Mouse (Mus musculus) erythroid progenitor cell, adult 5-6 weeks (primary cell): Measurements from ENCODE around the gene Shh. TPM values are rescaled to one million over a fixed set of nuclear protein-coding genes. Genes with fewer than 3 reads are reported as not detected.

Experiments used
- ATAC-seq: replicated peaks from 2 replicates; pipeline ENCODE4 v1.8.0; 2016; ENCODE audit warnings: moderate number of reproducible peaks, mild to moderate bottlenecking, moderate TSS enrichment, inconsistent platforms; ENCODE audit not compliant: poor library complexity, low FRiP score, severe bottlenecking
- total RNA-seq, 2 experiments: library from RNA; stranded (forward) in 1 of 2; stranded (reverse) in 1 of 2; fragments of 150-400 nt in 1 of 2; fragments of 186-747, 209-891 nt in 1 of 2; gene quantifications; 2 replicates each; pipeline versions ENCODE4 v1.2.3 to v1.2.4; 2015 to 2017; ENCODE audit warnings: low replicate concordance in 2 of 2

Gene Shh
- total RNA-seq (2015; ENCODE audit: low replicate concordance), result not detected in 2 replicates
- not detected in 2 replicates for total RNA-seq (2017; ENCODE audit: low replicate concordance)

DNA sequence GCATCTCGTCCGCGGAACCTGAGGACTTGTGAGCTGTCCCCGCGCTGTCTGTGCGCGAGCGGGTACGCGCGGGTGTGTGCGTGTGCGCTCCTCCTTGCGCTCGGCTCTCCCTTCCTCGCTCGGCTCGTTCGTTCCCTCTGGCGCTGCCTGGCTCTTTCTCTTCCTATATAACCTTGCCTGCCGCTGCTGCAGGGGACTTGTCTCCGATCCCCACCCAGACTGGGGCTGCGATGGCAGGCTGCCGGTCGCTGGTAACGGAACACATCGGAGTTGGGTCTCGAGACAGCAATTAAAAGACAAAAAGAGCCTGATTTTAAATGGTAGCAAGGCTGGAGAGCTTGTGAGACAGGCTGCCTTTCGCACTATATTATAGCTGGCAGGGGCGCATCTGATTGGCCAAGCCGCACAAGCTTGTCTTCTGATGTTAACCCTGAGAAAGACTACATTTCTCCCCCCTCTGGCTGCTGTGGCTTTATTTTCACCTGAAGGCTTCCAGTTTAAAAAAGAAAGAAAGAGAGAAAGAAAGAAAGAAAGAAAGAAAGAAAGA lies at the start of gene Shh:
Gene Shh, minus strand, starts transcription at position 497 of the 547 bp plus-strand sequence.
- no peak for ATAC-seq

- no peak for ATAC-seq
Measured at GRCm38 (mm10) chr5:28500792-28501439, 33.9 kb upstream of the Shh start.

- ATAC-seq, result no peak
Measured at GRCm38 (mm10) chr5:28498846-28499245, 31.8 kb upstream of the Shh start.

DNA sequence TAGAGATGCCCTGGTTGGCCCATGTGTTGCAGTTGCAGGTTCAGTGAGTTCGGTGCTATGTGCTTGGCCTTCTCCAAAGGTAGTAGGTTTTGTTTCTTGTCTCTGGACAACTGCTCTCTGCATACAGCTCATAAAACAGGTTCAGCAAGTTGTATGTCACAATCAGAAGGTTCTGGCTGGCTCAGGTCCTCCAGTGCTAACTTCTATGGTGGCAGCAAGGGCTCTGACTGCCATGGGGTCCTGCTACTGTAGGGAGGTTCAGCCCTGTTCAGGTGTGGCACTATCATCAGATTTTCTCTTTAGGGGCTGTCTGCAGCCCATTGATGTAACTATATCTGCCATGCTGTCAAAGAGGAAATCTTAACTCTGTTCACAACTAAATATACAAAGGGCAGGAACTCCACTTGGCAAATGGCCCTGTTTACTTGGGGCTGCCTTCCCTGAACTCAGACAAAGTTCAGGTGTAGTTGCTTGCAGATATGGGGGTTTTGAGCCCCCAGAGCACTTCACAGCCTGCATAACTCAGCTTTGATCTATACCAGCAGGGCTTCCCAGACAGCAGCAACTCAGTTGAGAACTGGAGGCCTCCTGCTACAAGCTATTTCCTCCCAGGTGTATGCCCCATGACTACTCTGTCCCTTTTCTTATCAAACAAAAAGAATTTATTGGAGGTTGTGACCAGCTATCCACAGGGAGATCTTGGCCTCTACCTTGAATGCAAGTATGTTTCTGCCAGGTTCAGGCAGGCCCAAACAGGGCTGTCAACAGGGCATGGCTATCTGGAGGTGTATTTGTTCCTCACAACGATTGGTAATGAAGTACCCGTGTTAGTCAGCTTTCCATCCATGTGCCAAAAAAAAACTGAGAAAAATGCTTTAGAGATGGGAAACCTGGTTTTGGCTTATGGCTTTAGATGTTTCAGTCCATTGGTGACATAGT lies 28.9 kb upstream of the Shh start:
- ATAC-seq, result no peak

- ATAC-seq, result no peak
Measured at GRCm38 (mm10) chr5:28493550-28493949, 26.5 kb upstream of the Shh start.

DNA sequence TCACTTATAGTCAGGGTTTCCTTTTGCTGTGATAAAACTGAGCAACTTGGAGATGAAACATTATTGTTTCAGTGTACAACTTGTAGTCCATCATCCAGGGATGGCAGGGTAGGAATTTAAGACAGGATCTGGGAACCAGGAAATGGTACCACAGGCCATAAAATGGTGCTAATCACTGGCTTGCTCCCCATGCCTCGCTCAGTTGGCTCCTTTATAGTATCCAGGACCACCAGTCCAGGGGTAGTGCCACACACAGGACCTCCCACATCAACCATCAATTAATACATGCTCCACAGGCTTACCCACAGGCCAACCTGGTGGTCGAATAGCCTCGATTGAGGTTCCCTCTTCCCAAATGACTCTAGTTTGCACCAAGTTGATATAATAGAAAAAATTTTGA lies 15.9 kb upstream of the Shh start:
- ATAC-seq, result no peak

GRCm38 (mm10) chr5:28481730-28482129 lies 14.7 kb upstream of the Shh start:
- no peak for ATAC-seq

GRCm38 (mm10) chr5:28476389-28477379 lies 9.6 kb upstream of the Shh start:
- ATAC-seq, result no peak

DNA sequence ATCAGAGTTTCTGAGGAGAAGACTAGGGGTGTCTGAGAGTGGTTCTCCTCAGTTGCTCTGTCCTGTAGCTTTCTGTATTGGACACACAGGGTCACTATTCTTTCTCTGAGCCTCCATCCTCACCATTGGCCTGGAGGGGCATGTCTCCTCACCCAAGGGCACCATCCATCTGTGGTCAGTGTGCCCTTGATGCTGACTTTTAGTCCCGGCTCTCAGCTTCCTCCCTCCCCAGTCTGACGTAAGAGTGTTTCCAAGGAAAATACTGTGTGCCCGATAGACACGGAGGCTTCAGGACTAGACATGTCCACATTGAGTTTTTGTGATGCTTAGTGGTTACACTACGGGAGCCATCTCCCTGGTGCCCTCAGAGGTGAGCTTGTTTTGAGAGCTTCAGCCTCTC lies 6.5 kb upstream of the Shh start:
- no peak for ATAC-seq

DNA sequence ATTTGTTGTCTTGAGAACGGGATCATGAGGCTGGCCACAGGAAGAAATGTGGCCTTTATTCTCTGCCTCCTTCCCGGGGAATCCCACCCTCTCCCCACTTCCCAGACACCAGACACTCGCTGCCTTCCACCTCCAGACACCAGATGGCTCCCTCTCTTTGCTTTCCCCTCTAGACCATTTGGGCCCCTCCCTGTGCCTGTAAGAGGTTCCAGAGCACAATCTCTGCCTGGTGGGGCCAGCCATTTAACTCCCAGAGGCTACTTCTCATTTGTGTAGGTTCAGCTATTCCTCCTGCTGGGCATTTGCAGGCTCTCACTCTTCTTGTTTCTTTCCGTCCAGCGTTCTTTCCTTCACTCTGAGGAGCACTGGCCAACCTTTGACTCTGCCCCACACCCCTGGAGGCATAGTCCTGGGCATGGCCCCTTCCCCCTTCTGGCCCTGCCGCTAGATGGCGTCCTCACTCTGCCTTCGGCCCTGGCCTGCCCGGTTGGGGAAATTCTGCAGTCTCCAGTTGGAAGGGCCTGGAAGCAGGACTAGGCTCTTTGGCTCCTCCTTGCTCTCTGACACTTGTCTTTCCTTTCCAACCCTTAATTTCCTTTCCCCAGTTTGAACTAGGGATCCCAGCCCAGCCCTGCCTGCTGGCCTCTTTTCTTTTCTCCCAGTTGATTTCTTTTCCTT lies 2.6 kb upstream of the Shh start:
- no peak for ATAC-seq

- ATAC-seq, result no peak
Measured at GRCm38 (mm10) chr5:28466351-28466750, 705 bp downstream of the Shh start.

DNA sequence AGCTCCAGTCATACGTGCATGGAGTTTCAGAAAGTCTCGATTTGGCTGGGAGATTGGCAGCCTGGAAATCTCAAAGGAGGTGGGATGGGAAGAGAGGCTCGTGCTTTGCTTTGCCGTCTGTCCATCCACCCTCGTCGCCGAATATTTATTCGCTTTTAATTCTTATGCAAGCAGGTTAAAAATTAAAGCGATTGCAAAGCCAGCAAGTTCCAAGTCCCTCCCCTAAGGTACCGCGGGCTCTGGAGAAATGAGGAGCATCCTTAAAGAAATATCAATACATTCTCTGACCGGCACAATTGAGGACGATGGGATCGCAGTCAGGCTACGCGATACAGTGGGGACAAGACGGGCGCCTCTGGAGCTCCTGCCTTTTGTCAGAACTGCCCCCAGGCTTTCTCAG lies 1.5 kb downstream of the Shh start:
- no peak for ATAC-seq

DNA sequence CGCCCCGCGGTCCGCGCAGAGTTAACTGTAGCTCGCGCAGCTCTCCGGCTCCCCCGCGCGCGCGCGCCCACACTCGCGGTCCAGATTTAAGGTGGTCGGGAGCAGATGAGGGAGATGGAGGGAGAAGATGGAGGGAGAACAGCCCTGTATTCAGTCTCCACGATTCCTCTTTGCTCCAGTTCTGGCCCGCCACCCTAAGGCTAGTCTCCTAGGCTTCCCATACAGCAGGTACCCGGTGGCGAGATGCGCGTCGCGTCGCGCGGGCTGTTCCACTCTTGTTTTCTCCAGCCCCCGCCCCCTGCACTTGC lies 2.0 kb downstream of the Shh start:
- no peak for ATAC-seq

DNA sequence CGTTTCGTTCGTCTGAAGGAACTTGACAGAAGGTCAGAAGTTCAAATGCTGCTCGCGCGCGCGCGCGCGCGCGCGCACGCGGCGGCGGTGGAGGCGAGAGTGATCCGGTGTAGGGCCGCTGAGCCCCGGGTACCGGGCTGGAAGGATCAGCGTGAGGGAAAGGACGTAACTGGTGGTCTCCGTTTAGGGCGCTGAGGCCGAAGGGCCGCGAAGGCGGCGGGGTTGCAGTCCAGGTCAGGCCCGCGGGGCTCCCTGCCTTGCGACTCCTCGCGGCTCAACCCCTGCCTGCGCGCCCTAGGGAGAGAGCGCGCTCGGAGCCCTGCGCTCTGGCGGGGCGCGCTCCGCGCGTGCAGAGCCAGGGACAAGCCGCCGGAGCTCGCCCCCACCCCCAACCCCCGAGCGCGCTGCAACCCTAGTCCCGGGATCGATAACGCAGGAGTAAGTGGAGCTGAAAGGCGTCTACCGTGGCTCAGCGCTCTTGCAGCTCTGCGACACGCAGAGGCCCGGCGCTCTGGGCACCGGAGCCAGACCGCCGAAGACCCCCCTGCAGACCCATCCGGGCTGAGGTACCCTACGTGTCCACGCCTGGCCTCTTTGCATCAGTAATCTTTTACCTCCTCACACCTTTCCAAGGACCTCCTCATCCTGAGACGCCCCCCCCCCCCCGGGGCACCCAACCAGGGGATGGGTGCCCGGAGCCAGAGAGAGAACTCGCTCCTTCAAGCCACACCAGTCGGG lies 2.5 kb downstream of the Shh start:
- no peak for ATAC-seq

DNA sequence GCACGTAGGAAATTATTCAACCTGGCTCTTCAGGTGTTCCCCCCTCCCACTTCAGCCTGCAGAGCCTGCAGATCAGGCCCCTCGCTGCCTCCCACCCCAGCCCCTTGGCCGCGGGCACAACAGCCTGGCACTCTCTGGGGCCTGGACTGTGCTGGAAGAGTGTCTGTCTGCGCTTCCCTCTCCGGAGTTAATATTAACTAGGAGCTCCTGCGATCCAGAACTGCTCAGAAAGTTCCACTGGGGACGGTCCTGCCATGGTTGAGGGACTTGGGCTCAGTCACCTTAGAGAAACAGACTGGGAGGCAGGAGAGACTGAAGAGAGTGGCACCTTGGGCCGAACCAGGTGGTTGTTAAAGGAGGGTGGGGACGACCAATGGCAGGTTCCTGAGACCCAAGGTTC lies 3.4 kb downstream of the Shh start:
- ATAC-seq, result no peak

GRCm38 (mm10) chr5:28462741-28463590 lies 4.1 kb downstream of the Shh start:
- no peak for ATAC-seq

DNA sequence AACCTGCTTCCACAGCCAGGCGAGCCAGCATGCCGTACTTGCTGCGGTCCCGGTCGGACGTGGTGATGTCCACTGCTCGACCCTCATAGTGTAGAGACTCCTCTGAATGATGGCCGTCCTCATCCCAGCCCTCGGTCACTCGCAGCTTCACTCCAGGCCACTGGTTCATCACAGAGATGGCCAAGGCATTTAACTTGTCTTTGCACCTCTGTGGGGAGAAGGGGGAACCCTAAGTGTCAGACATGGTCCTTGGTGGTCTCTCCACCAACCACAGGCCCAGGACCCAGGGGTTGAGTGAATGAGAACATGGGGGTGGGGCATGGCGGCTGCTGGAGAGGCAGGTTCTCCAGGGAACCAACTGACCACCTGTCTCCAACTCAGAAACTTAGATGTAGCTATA lies 5.7 kb downstream of the Shh start:
- no peak for ATAC-seq
